Mouse (Mus musculus): Measurements from ENCODE around the gene Csad. TPM values are rescaled to one million over a fixed set of nuclear protein-coding genes. Genes with fewer than 3 reads are reported as not detected.

Gene Csad
- polyA plus RNA-seq (2016; fragmentation: Nextera tagmentation; extraction: Ambion mirVana) = 48.6 and 48.7 TPM in 2 replicates

DNA sequence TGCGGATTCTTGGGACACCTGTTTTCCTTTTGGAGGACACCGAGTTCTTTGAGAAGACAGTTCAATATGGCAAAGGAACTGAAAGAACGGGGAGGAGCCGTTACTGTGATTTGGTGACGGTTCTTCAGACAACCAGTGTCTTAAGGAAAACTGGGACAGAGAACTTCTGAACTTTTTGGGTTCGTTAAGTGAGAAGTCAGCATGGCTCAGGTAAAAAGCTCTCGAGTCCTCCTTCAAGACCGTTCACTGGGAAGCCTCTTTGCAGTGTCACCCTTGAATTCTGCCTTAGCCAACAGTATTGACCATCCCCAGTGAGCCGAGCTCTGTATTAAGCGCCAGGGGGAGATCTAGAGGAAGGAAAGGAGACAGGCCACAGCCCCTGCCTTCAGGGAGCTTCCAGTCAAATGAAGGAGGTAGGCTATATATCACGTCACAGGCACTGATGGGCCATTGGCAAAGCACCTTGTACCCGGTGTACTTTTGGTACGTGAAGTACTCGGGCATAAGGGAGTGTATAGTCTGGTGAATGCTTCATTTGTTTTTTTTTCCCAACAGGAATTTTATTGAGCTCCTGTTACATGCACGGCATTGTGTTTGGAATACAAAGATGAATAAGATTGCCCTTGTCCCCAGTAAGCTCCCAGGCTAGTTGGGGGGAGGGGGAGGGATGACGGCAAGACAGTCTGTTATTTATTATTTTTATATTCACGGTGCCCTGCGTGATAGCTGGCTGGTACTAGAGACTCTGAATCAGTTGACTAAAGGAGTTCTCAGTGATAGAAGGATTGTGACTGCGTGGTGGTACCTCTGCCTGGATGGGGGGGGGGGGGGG is at the start of gene Csad:
Gene Csad (minus strand): TSS at position 51 of the 832 bp plus-strand sequence.
- Histone ChIP-seq H3K27ac (replicated peaks) (peak within 1 kb of the TSS; percentile 99), H3K4me1 (peaks cover 33% of the 10 kb centered on the region), H3K4me3 (peak within 1 kb of the TSS; percentile 88), H3K9me3 (no peaks in the 10 kb centered on the region), H3K36me3 (replicated peaks) (peaks cover 59% of the 10 kb centered on the region), H3K27me3 (replicated peaks; ENCODE audit: low read depth, poor library complexity, severe bottlenecking) (no peaks in the 10 kb centered on the region)
- no peak for DNase-seq (ENCODE audit: low spot score)
- WGBS = 68% methylated on average over 19 of the region's 19 CpGs

DNA sequence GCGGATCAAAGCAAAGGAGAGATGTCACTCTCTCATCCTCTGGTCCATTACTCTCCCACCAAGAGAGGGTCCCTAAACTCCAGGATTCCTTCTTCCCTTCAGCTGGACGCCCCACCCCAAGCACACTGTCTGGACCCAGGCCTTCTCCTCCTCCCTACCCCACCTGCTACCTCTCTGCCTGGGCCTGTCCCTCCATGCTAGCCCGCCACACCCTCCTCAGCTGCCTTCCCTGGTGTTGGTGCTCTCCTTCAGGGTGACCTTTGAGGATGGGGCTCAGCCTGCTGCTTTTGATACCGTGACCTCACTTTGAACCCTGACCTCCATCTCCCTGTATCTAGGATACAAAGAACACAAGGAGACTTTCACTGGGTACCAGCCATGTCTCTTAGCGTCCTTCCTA is 46.0 kb upstream of the Csad start:
- peaks cover 47% of the 10 kb centered on the region for H3K27me3 ChIP-seq (replicated peaks; ENCODE audit: low read depth, poor library complexity, severe bottlenecking)
- WGBS = 50% methylated on average over 5 of the region's 5 CpGs
- DNase-seq (ENCODE audit: low spot score) = no peak
- peaks cover 93% of the 10 kb centered on the region for H3K4me1 ChIP-seq
- peak overlapping the region; percentile 76 for H3K4me3 ChIP-seq
- H3K27ac ChIP-seq (replicated peaks) = peak overlapping the region; percentile 96
- H3K9me3 ChIP-seq = no peaks in the 10 kb centered on the region
- peaks cover 30% of the 10 kb centered on the region for H3K36me3 ChIP-seq (replicated peaks)

DNA sequence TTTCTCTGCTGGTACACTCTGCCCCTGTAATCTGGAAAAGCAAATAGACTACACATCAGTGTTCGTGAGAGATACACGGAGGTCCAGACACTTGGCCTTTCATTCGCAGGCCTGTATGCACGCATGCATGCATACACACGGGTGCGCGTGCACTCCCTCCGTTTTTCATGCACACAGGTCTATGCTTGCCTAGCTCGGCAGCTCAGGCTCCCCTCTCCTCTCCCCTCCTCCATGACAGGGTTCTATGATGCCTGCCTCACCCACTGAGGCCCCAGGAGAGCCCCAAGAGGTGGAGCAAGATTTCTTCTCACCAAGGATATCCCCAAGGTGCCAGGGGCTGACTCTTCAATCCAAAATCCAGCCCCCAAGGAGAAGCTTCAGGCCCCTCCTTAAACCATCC is 45.4 kb upstream of the Csad start:
- H3K27me3 ChIP-seq (replicated peaks; ENCODE audit: low read depth, poor library complexity, severe bottlenecking) = peaks cover 47% of the 10 kb centered on the region
- peaks cover 93% of the 10 kb centered on the region for H3K4me1 ChIP-seq
- peak; percentile 34 for DNase-seq (ENCODE audit: low spot score)
- H3K4me3 ChIP-seq = peak overlapping the region; percentile 76
- peak overlapping the region; percentile 96 for H3K27ac ChIP-seq (replicated peaks)
- WGBS = 31% methylated on average over 9 of the region's 9 CpGs
- H3K9me3 ChIP-seq = no peaks in the 10 kb centered on the region
- peaks cover 30% of the 10 kb centered on the region for H3K36me3 ChIP-seq (replicated peaks)

DNA sequence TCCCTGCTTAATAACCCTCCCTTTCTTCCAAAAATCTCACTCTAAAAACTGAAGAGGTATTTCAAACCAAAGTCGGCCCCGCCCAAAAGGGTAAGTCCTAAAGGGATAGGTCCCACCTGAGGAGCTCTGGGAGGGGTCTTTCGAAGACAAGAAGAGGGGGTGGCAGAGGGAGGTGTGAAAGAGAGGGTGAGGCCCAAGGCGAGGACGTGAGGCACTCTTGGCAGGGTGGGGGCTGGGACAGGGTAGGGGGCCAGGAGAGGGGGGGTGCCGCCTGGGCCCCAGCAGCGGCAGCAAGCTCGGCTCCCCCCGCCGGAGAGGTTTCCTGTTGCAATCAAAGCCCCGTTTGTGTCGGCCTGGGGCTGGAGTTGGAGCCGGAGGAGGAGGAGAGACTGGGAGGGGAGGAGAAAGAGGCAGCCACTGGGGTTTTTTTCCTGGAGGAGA is 44.7 kb upstream of the Csad start:
- Histone ChIP-seq H3K27me3 (replicated peaks; ENCODE audit: low read depth, poor library complexity, severe bottlenecking) (peaks cover 51% of the 10 kb centered on the region), H3K9me3 (no peaks in the 10 kb centered on the region), H3K27ac (replicated peaks) (peak overlapping the region; percentile 96), H3K4me1 (peaks cover 94% of the 10 kb centered on the region), H3K36me3 (replicated peaks) (peaks cover 30% of the 10 kb centered on the region), H3K4me3 (peak overlapping the region; percentile 76)
- 1% methylated on average over 13 of the region's 13 CpGs for WGBS
- peak; percentile 85 for DNase-seq (ENCODE audit: low spot score)

DNA sequence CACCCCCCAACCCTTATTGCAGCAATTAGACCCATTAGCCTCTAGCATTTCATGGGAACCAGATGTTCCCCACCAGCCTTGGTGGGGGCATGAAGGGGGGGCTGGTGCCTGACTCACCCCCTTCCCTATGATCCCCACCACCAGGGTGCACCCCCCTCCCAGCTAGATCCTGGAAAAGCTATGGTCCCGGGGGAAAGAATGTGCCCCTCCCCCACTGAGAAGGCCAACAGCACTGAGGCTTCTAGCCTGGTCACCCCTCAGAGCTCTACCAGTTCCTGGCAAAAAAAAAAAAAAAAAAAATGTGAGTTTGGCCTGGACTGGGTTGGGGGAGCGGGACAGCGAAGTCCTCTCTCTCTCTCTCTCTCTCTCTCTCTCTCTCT is 44.3 kb upstream of the Csad start:
- WGBS = 0% methylated on average over 3 of the region's 3 CpGs
- H3K4me1 ChIP-seq = peaks cover 94% of the 10 kb centered on the region
- no peaks in the 10 kb centered on the region for H3K9me3 ChIP-seq
- H3K27me3 ChIP-seq (replicated peaks; ENCODE audit: low read depth, poor library complexity, severe bottlenecking) = peaks cover 56% of the 10 kb centered on the region
- peak; percentile 88 for DNase-seq (ENCODE audit: low spot score)
- peak overlapping the region; percentile 96 for H3K27ac ChIP-seq (replicated peaks)
- H3K36me3 ChIP-seq (replicated peaks) = peaks cover 30% of the 10 kb centered on the region
- H3K4me3 ChIP-seq = peak overlapping the region; percentile 76

DNA sequence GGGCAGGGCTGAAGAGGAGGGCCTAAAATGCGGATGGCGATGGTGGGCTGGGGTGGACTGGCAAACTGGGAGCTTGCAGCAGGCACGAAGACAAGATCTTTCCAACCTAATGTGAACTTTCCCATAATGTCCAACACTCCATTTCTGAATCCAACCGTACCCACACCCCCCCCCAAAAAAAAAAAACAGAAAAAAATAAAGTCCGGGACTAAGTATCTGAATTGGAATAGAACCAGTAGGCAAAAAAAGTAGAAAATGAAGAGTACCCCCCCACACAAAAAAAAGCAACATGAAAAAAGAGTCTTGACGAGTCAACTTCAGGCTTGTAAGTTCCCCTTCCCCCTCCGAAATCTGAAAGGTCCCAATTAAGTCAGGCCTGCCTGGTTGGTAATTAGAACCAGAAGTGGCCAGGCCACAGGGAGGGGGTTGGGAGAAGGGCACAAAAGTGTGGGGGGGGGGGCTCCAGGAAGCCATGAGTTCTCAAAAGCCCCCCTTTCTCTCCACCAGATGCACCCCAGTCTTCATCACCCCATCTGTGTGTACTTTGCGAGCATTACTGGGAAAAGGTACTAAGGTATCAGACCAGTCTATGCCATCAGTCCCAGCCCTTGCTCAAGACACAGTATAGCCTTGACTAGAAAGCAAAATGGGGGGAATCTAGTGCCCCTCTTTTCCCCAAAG is 43.7 kb upstream of the Csad start:
- Histone ChIP-seq H3K4me3 (peak overlapping the region; percentile 76), H3K27ac (replicated peaks) (peak overlapping the region; percentile 96), H3K27me3 (replicated peaks; ENCODE audit: low read depth, poor library complexity, severe bottlenecking) (peaks cover 61% of the 10 kb centered on the region), H3K36me3 (replicated peaks) (peaks cover 27% of the 10 kb centered on the region), H3K4me1 (peaks cover 96% of the 10 kb centered on the region), H3K9me3 (no peaks in the 10 kb centered on the region)
- WGBS = 2% methylated on average over 8 of the region's 8 CpGs
- peak; percentile 87 for DNase-seq (ENCODE audit: low spot score)

DNA sequence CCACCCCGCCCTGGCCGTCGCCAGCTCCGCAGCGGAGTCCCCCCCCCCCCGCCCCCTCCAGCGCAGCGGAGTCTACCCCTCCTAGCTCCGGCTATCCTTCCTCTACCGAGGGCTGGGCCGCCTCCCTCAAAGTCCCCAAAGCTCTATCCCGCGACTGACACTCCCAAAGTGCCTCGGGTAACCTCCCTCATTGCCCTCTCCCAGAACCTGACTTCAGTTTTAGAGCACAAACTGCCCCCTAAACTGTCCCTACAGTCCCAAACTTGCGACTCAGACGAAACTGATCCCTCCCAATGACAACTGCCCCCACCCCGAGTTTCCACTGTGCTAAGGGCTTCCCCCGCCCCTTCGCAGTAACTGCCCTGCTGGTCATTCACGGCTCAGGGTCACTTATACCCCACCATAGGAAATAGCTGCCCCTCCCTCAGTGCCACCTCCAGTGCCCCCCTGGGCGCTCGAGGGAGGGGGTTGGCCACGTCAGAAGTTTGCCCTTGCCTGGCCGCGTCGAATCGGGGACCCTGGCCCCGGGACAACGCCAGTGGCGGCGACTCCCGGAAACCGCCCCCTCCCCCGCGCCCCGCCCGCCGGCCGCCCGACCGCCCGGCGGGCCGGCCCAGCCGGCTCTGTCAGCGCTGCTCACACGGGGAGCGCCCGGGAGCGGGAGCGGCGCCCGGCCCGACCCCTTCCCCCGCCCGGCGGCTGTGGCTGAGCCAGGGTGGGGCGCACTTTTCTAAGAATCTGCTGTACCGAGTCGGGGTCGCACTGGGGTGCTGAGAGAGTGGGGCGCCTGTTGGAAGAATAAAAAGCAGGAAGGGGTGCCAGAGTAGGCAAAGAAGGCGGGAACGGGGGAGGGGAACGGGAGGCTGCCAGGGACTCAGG is 43.0 kb upstream of the Csad start:
- peaks cover 27% of the 10 kb centered on the region for H3K36me3 ChIP-seq (replicated peaks)
- peak; percentile 86 for DNase-seq (ENCODE audit: low spot score)
- peaks cover 98% of the 10 kb centered on the region for H3K4me1 ChIP-seq
- no peaks in the 10 kb centered on the region for H3K9me3 ChIP-seq
- peak overlapping the region; percentile 76 for H3K4me3 ChIP-seq
- H3K27me3 ChIP-seq (replicated peaks; ENCODE audit: low read depth, poor library complexity, severe bottlenecking) = peaks cover 69% of the 10 kb centered on the region
- H3K27ac ChIP-seq (replicated peaks) = peak overlapping the region; percentile 96
- under 1% methylated on average over 65 of the region's 65 CpGs for whole genome bisulfite sequencing

DNA sequence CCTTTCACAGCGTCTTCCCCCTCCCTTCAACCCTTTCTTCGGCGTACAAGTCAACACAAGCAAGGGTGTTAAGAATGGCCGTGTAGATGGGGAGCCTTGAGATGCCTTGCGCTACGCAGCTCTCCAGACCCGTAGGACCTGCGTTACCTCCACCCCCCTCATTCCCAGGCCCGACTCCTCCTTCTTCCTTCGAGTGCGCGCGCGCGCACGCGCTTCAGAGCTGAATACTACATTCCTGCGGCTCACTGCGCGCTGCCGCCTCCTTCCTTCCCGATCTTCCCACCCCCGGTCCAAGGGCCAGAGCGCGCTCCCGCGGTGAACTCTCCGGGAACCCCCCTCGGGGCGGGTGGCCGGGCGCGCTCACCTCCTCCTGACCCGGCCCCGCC is 42.3 kb upstream of the Csad start:
- H3K27ac ChIP-seq (replicated peaks) = peak overlapping the region; percentile 96
- peaks cover 98% of the 10 kb centered on the region for H3K4me1 ChIP-seq
- peaks cover 75% of the 10 kb centered on the region for H3K27me3 ChIP-seq (replicated peaks; ENCODE audit: low read depth, poor library complexity, severe bottlenecking)
- peak; percentile 97 for DNase-seq (ENCODE audit: low spot score)
- no peaks in the 10 kb centered on the region for H3K9me3 ChIP-seq
- 0% methylated on average over 35 of the region's 35 CpGs for WGBS
- H3K4me3 ChIP-seq = peak overlapping the region; percentile 76
- H3K36me3 ChIP-seq (replicated peaks) = peaks cover 26% of the 10 kb centered on the region

DNA sequence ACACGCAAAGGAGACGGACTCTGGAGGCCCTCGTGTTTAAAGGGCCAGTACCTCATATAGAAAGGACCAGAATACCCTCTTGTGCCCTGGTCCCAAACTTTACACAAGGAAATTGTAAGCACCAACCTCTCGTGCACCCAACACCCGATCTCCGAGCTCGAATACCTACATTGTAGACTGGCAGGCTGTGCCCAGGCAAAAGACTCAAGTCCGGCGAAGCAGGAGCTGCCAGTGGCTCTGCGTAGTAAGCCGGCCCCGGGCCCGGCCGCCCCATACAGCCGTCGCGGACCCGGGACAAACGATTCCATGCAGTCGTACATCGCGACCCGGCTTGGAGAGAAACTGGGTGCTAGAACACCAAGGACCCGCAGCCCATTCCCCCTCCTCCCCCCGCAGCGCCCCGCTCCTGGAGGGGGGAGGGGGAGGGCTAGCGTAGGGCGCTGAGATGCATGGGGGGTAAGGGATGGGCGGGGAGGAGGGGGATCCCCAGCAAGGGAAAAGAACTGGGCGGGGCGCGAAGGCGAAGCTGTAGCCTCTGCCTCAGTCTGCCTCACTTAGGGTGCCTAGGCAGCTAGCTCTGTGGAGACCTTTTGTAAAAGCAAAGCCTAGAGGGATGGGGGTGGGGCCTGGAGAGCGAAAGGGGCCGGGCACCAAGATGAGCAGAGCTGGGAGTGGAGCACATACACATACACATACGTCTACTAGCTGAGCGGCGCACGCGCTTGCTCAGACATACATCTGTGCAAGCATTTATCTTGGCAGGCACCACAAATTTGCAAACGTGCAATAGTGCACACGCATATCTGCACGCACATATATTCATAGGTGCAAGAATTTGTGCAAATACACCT is 41.6 kb upstream of the Csad start:
- Histone ChIP-seq H3K27me3 (replicated peaks; ENCODE audit: low read depth, poor library complexity, severe bottlenecking) (peaks cover 81% of the 10 kb centered on the region), H3K9me3 (no peaks in the 10 kb centered on the region), H3K27ac (replicated peaks) (peak overlapping the region; percentile 96), H3K4me3 (peak overlapping the region; percentile 76), H3K4me1 (peaks cover 95% of the 10 kb centered on the region), H3K36me3 (replicated peaks) (peaks cover 26% of the 10 kb centered on the region)
- DNase-seq (ENCODE audit: low spot score) = peak; percentile 88
- WGBS = under 1% methylated on average over 42 of the region's 44 CpGs

DNA sequence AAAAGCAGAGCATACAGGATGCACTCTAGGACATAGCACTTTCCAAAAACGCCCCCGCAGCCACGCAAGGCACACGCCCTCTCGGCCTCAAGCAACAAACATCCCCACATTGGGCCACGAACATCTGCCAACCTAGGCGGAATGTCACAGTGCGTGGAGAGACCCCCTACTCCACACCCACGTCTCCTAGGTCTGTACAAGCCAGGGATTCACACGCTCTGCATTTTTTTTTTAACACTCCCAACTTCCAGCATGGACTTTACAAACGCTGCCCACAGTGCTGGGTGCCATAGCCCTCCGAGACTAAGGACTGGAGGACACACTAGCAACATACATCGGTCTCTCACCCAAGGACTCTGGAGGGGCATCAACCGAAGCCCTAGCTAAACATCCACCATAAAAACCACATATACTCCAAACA is 40.9 kb upstream of the Csad start:
- Histone ChIP-seq H3K27ac (replicated peaks) (peak overlapping the region; percentile 96), H3K36me3 (replicated peaks) (peaks cover 26% of the 10 kb centered on the region), H3K4me3 (peak overlapping the region; percentile 76), H3K27me3 (replicated peaks; ENCODE audit: low read depth, poor library complexity, severe bottlenecking) (peaks cover 79% of the 10 kb centered on the region), H3K9me3 (no peaks in the 10 kb centered on the region), H3K4me1 (peaks cover 92% of the 10 kb centered on the region)
- 2% methylated on average over 14 of the region's 14 CpGs for WGBS
- no peak for DNase-seq (ENCODE audit: low spot score)

DNA sequence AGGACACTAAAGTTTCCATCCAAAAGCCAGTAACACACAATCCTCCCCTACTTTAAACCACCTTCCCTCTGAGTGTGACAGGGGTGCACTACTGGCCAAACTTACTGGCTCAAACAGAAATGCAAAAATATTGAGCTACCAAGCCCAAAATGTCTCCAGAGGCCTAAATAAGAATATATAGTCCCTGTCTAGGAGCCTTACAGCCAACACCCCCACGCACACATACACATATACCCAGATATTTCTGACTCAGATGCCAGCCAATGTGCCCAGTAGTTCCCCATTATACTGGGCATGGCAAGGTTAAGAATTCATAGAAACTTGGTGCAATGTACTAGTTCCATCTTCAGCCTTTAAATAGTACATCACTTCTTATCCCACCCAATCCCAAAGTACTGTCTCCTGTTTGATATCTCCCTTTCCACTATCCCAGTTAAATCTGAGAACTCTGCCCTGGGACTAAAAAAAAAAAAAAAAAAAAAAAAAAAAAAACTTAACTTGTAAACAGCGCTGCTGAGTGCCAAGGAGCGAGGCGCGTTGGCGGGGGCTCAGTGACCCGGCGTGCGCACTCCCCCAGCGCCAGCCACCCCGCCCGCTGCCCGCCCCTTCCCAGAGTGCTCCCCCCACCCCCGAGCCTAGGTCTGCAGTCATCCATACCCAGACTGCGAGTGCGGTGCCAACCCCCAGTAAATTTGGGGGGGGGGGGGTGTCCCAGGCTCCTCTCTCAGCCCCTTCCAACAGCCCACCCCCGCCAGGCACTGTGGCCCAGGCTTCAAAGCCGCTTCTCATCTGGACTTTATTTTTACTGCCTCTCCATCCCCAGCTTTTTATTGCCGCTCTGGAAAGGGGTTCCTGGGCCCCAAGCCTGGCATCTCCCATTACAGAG is 40.0 kb upstream of the Csad start:
- WGBS = 2% methylated on average over 19 of the region's 19 CpGs
- no peak for DNase-seq (ENCODE audit: low spot score)
- Histone ChIP-seq H3K4me1 (peaks cover 87% of the 10 kb centered on the region), H3K27ac (replicated peaks) (peak overlapping the region; percentile 96), H3K4me3 (peak overlapping the region; percentile 76), H3K27me3 (replicated peaks; ENCODE audit: low read depth, poor library complexity, severe bottlenecking) (peaks cover 70% of the 10 kb centered on the region), H3K36me3 (replicated peaks) (peaks cover 32% of the 10 kb centered on the region), H3K9me3 (no peaks in the 10 kb centered on the region)

Measured in embryonic facial prominence, embryonic 10.5 days (tissue).